Mouse (Mus musculus): ENCODE measurements around the gene Msrb1.
"Not testable (repeated sequence)": the region's sequence is repeated elsewhere in the genome, so short reads cannot be mapped to it uniquely, and the experiment has no call there.

The Msrb1 gene

GRCm38 (mm10) chr17:24736330-24737051 is at the start of gene Msrb1:
TSS of gene Msrb1 (plus strand) at chr17:24736642.
- DNase-seq, result peak; percentile 96

GRCm38 (mm10) chr17:24687146-24687595 is 49.3 kb upstream of the Msrb1 start:
- DNase-seq, result peak; percentile 70

GRCm38 (mm10) chr17:24687599-24687998 is 48.8 kb upstream of the Msrb1 start:
- DNase-seq, result no peak

- DNase-seq, result no peak
These were observed 47.0 kb upstream of the Msrb1 start, which contains the start of gene Syngr3 for GRCm38 (mm10) chr17:24689251-24690081. TSS of gene Syngr3 (minus strand) at chr17:24689955.

GRCm38 (mm10) chr17:24692385-24692784 is 44.1 kb upstream of the Msrb1 start:
- no peak for DNase-seq

GRCm38 (mm10) chr17:24695326-24696010 is 41.0 kb upstream of the Msrb1 start:
- peak; percentile 34 for DNase-seq

- DNase-seq, result peak; percentile 89
These were observed 40.3 kb upstream of the Msrb1 start, which contains the start of the genes Gfer and Noxo1 for GRCm38 (mm10) chr17:24696011-24696697. TSS of gene Gfer (minus strand) at chr17:24696156. TSS of gene Noxo1 (plus strand) at chr17:24696234.

- DNase-seq, result no peak
These were observed 38.5 kb upstream of the Msrb1 start for GRCm38 (mm10) chr17:24697985-24698384.

- DNase-seq, result no peak
These were observed 37.7 kb upstream of the Msrb1 start for GRCm38 (mm10) chr17:24698715-24699114.

GRCm38 (mm10) chr17:24699473-24699872 is 37.0 kb upstream of the Msrb1 start:
- no peak for DNase-seq

- no peak for DNase-seq
These were observed 35.2 kb upstream of the Msrb1 start for GRCm38 (mm10) chr17:24701251-24701650.

- no peak for DNase-seq
These were observed 30.6 kb upstream of the Msrb1 start for GRCm38 (mm10) chr17:24705821-24706220.

- peak; percentile 97 for DNase-seq
These were observed 29.3 kb upstream of the Msrb1 start, which contains the start of gene Tbl3 for GRCm38 (mm10) chr17:24706982-24707800. TSS of gene Tbl3 (minus strand) at chr17:24707660.

GRCm38 (mm10) chr17:24707801-24708425 is 28.5 kb upstream of the Msrb1 start:
- DNase-seq, result no peak

- no peak for DNase-seq
These were observed 27.8 kb upstream of the Msrb1 start for GRCm38 (mm10) chr17:24708646-24709045.

- DNase-seq, result no peak
These were observed 20.9 kb upstream of the Msrb1 start for GRCm38 (mm10) chr17:24715556-24715955.

GRCm38 (mm10) chr17:24716166-24716682 is 20.2 kb upstream of the Msrb1 start:
- DNase-seq, result no peak

GRCm38 (mm10) chr17:24717943-24718342 is 18.5 kb upstream of the Msrb1 start, which contains the start of the genes Rnf151 and Rps2:
TSS of gene Rnf151 (minus strand) at chr17:24718063.
TSS of gene Rps2 (plus strand) at chr17:24718116.
- DNase-seq, result no peak

GRCm38 (mm10) chr17:24718938-24719337 is 17.5 kb upstream of the Msrb1 start:
- DNase-seq, result not testable (repeated sequence)

GRCm38 (mm10) chr17:24719494-24720222 is 16.8 kb upstream of the Msrb1 start:
- DNase-seq, result peak; percentile 98

Data from kidney, adult 18-20 months (tissue).